Mouse (Mus musculus) cortical plate, adult 2 months (tissue): ENCODE measurements around the gene Nckap1.

Experiments
- CTCF ChIP-seq: fragments of 200-500 bp; IDR thresholded peaks from 2 replicates; pipeline ENCODE4 v1.5.1; 2011; ENCODE audit warnings: mild to moderate bottlenecking, control low read depth, low read length; ENCODE audit not compliant: insufficient read depth; ENCODE audit errors: extremely low read depth
- POLR2A ChIP-seq: fragments of 200-500 bp; IDR thresholded peaks from 2 replicates; pipeline ENCODE4 v1.6.1; 2011; ENCODE audit warnings: mild to moderate bottlenecking, low read length, control low read depth; ENCODE audit not compliant: insufficient read depth; ENCODE audit errors: extremely low read depth

DNA sequence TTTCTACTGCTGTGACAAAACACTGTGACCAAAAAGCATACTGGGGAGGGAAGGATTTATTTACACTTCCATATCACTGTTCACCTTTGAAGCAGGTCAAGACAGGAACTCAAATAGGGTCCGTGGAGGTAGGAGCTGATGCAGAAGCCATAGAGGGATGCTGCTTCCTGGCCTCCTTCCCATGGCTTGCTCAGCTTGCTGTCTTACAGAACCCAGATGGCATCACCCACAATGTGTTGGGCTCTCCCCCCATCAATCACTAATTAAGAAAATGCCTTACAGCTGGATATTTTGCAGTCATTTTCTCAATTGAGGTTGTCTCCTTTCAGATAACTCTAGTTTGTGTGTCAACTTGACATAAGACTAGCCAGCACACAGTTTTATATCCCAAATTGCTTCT lies 31.1 kb upstream of the Nckap1 start:
- TF ChIP-seq POLR2A (no peak), CTCF (no peak)
